Mouse (Mus musculus): ENCODE data around the gene Pop7. TPM values are rescaled to one million over a fixed set of nuclear protein-coding genes. Genes with fewer than 3 reads are reported as not detected.
A peak's percentile ranks its signal among the peaks of the same experiment; 100 is the strongest.

The Pop7 gene
- polyA plus RNA-seq, 1 experiment from 2014 or later = 43.2 TPM

DNA sequence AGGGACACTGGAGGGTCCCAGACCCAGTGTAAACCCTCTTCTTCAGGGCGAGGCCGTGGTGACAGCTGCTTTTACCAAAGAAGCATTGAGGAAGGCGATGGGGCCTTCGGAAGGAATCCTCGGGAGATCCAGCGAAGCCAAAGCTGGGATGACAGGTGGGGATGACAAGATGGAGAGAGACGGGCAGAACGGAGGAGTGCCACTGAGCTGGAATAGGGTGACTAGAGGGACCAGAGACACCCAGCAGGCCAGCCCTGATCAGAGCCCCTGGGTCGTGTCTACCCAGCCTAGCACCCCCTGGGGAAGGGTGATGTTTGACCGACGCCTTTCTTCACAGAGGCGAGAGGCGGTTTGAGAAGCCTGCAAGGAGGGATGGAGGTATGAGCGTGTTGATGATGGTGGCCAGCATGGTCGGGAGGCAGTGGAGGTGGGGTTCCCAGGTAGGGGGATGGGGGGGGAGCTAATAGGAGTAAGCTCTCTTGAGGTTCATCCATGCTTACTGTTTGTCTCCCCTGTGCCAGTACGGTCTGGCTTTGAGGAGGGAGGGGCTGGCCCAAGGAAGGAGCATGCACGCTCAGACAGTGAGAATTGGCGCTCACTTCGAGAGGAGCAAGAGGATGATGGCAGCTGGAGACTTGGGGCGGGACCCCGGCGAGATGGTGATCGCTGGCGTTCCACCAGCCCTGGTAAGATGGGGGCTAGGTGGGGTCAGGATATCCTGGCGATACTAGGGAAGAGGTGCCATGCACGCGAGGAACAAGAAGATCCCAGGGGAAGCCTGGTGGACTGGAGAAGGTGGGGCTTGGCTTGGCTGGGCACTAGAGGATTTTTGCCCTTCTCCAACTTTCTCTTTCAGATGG is 17.6 kb upstream of the Pop7 start:
- in situ Hi-C loops (cut with MboI; ENCODE audit: low pct_unique_long_range_greater_than_20kb) = no loop called here
- ChIA-PET CTCF (interaction anchor here (2.7 kb wide), 1 partner anchor 10 kb away, joined by 17 read pairs; no protein-coding TSS in a partner anchor), POLR2A (interaction anchor here (3.2 kb wide), 1 partner anchor 10 kb away, joined by 9 read pairs; no protein-coding TSS in a partner anchor)
- ATAC-seq (no peak), DNase-seq (ENCODE audit: low read depth, low spot score) (no peak)
- no peaks in the 10 kb centered on the region for H3K27me3 ChIP-seq
- TF ChIP-seq CTCF (IDR thresholded peaks at IDR 0.05) = no peak

DNA sequence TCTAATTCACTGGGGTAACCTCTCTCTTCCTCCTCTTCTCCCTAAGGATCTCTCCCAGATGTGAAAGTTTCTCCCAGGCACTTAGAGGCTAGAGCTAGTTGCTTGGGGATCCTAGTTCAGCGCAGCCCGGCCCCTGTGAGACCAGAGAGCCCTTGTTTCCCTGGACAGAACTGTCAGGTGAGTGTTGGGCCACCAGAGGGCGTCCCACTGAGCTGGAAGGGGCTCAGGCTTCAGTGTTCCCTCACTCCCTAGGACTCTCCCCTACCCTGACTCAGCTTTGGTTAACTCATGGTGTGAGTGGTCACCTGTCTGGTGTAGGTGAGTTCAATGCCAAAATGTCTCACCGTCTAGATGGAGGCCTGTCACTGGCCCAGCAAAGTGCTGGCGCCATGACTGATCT is 16.1 kb upstream of the Pop7 start, which contains the start of gene Gigyf1:
Gigyf1 (plus strand) TSS at position 113 of the 400 bp plus-strand sequence.
- CTCF ChIA-PET = interaction anchor here (0.7 to 2.7 kb wide), 3 partner anchors 12 to 23 kb away, joined by 3 to 17 read pairs (median 9); partner anchors contain the start of gene Pop7
- no peak for ATAC-seq
- in situ Hi-C loops (cut with MboI; ENCODE audit: low pct_unique_long_range_greater_than_20kb) = no loop called here
- POLR2A ChIA-PET = interaction anchor here (1.1 to 3.2 kb wide), 2 partner anchors 9 to 11 kb away, joined by 3 to 9 read pairs; no protein-coding TSS in a partner anchor
- no peak for TF ChIP-seq CTCF (IDR thresholded peaks at IDR 0.05)
- H3K27me3 ChIP-seq = no peaks in the 10 kb centered on the region
- no peak for DNase-seq (ENCODE audit: low read depth, low spot score)

DNA sequence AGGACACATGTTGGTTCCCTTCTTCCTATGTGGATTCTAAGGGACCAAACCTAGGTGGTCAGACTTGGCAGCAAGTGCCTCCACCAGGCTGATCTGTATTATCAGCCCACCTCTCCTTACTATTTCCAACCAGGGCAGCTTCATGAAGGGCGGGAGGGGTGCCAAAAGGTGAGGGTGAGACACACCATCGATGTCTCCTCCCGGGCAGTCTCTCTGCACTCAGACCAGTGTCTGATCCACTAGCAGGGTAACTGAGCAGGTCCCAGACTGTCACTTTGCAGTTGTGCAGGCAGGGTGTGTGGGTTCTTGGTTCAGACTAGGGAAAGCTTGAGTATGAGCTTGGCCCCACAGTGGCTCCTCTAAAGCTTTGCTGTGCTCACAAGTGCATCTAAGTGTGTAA is 12.5 kb upstream of the Pop7 start:
- ChIA-PET POLR2A (interaction anchor here (1.4 kb wide), 1 partner anchor 16 kb away, joined by 4 read pairs; no protein-coding TSS in a partner anchor), CTCF (interaction anchor here (1.8 to 4.4 kb wide), 2 partner anchors 12 to 13 kb away, joined by 3 to 30 read pairs; partner anchors contain the start of gene Pop7)
- ATAC-seq (no peak), DNase-seq (ENCODE audit: low read depth, low spot score) (no peak)
- TF ChIP-seq CTCF (IDR thresholded peaks at IDR 0.05) = no peak
- no peaks in the 10 kb centered on the region for H3K27me3 ChIP-seq
- in situ Hi-C loops (cut with MboI; ENCODE audit: low pct_unique_long_range_greater_than_20kb) = no loop called here

DNA sequence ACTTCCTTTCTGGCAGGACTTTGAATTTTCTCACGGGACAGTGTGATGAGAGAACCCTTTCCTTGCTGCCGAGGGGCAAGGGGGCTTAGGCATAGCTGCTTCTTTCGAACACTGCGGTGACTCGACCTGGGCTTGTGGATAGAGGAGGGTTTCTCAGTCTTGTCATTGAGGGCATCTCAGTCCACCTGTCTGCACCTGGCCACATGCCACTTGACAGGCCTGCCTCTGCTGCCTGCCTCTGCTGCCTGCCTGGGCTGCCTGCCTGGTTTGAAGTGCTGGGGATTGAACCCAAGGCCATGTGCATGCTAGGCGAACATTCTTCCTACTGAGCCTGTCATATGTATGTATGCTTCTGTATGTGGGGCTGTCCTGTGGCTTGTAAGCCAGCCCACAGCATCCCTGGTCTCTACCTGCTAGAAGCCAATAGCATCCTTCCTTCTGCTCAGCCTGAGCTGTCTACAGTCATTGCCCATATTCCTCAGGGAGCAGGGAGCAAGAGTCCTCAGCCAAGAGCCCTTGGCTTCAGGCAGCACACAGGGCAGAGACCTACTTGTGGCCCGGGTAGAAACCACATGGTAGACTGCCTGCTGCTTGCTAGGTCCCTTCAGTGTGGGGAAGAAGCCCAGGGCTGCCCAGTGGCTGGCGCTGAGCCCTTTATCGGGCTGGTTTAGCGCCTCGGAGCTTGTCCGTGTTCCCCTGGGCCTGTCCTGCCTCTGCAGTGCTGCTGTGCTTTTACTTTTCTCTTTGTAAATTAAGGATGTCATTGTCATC is 11.8 kb upstream of the Pop7 start:
- POLR2A ChIA-PET = interaction anchor here (1.4 kb wide), 1 partner anchor 17 kb away, joined by 4 read pairs; no protein-coding TSS in a partner anchor
- ATAC-seq = no peak

DNA sequence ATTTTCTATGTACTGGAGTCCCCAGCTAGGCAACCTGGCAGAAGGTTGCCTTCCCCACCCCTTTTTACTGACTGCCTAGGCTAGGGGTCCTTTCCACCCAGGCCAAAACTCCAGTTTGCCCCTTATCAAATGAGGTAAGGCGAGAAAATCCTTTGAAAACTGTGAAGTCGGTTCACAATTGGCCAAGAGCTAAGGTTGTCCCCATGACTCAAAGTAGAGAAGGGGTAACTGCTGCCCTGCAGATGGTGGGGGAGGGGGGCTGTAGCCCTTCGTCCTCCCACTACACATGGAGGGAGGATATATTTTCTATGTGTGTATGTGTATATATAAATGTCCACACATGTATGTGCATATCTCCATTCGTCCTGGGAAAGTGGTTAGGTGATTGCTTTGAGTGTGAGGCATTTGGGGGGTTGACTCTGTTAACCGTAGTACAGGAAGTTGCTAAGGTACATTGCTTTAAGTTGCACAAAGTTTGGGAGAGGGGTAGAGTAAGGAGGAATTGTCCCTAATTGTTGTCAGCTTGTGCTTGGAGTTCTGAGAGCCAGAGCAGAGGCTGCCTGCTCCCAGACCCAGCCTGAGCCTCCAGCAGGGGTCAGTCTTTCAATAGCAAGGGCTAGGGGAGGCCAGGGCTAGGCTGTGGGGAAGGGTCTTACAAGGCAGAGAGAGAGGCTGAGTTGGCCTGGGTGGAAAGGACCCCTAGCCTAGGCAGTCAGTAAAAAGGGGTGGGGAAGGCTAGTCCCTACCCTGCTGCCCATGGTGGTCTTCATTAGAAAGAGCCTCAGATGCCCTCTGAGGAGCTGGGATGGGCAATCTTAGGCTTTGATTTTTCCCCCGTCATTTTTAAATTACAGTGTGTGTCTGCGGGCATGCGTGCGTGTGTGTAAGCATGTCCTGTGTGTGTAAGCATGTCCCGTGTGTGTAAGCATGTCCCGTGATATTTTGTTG is 10.8 kb upstream of the Pop7 start:
- POLR2A ChIA-PET = interaction anchor here (0.7 to 1.3 kb wide), 4 partner anchors 13 to 228 kb away, joined by 4 to 5 read pairs (median 5); no protein-coding TSS in a partner anchor
- in situ Hi-C loops (cut with MboI; ENCODE audit: low pct_unique_long_range_greater_than_20kb) = no loop called here
- no peak for ATAC-seq
- CTCF ChIA-PET = interaction anchor here (1.0 to 4.4 kb wide), 7 partner anchors 10 to 87 kb away, joined by 3 to 30 read pairs (median 5); partner anchors contain the start of gene Pop7
- no peak for DNase-seq (ENCODE audit: low read depth, low spot score)
- no peak for TF ChIP-seq CTCF (IDR thresholded peaks at IDR 0.05)
- no peaks in the 10 kb centered on the region for H3K27me3 ChIP-seq

More for the DNA sequence above, 11.8 kb upstream of the Pop7 start:
- no peak for DNase-seq (ENCODE audit: low read depth, low spot score)
- in situ Hi-C loops (cut with MboI; ENCODE audit: low pct_unique_long_range_greater_than_20kb) = no loop called here
- no peaks in the 10 kb centered on the region for H3K27me3 ChIP-seq
- TF ChIP-seq CTCF (IDR thresholded peaks at IDR 0.05) = no peak
- CTCF ChIA-PET = interaction anchor here (1.0 to 4.4 kb wide), 5 partner anchors 9 to 18 kb away, joined by 3 to 30 read pairs (median 11); partner anchors contain the start of gene Pop7

DNA sequence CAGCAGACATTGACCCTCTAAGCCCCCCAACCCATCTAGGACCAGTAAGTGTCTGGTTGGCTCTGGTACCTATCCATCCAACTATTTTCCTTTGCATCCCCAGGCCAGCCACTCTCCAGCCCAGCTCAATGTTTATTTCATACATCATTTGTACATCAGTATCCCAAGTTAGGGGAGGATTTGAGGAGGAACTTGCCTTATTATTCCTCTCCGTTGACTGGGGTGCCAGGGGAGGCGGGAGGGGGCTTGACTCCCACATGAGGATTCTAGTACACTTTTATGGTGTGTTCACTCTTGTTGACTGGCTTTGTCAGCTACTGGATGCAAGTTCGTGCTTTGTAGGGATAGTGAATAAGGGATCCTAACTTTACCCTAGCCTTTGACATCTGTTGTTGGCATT is 9.4 kb upstream of the Pop7 start:
- no peak for TF ChIP-seq CTCF (IDR thresholded peaks at IDR 0.05)
- CTCF ChIA-PET = interaction anchor here (1.4 to 4.4 kb wide), 3 partner anchors 9 to 88 kb away, joined by 3 to 30 read pairs (median 17); partner anchors contain the start of gene Pop7
- in situ Hi-C loops (cut with MboI; ENCODE audit: low pct_unique_long_range_greater_than_20kb) = no loop called here
- ATAC-seq (no peak), DNase-seq (ENCODE audit: low read depth, low spot score) (no peak)
- POLR2A ChIA-PET = interaction anchor here (0.8 to 1.3 kb wide), 5 partner anchors 9 to 18 kb away, joined by 3 to 5 read pairs (median 4); no protein-coding TSS in a partner anchor
- no peaks in the 10 kb centered on the region for H3K27me3 ChIP-seq

DNA sequence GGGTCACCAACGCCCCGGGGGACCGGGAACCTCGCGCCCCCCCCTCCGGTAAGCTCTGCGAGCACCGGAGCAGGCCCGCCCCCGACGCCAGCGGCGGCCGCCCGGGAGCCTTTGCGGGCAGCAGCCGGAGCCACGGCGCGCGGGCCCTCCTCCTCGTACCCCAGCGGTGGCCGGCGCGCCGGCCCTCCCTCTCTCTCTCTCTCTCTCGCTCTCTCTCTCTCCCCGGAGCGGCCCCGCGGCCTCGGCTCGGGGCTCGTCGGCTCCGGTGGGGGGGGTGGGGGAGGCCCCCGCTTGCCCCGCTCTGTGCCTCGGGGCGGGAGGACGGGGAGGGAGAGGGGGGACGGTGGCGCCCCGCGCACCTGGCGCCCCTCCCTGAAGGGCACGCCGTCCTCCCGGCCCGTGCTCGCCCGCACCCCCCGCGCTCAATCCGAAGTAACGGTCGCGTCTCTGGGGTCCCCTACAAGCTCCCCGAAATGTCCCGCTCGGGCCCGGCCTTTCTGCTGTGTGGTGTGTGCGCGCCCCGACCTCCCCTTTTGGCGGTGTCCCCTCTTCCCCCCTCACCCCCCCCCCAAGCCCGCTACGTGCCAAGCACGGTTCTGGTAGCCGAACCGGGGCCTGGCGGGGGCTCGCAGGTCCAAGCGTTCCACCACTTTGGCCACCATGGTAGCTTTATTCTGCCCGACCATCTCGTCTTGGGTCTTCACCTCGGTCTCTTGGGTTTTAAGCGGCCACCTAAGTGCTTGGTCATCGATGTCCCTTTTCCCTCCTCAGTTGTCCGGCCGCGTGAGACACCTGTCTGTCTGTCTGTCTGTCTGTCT is 8.5 kb upstream of the Pop7 start:
- DNase-seq (ENCODE audit: low read depth, low spot score) (no peak), ATAC-seq (peak; percentile 23)
- ChIA-PET POLR2A (interaction anchor here (0.6 to 1.3 kb wide), 7 partner anchors 8 to 152 kb away, joined by 3 to 5 read pairs (median 4); no protein-coding TSS in a partner anchor), CTCF (interaction anchor here (0.6 to 4.4 kb wide), 2 partner anchors 8 to 12 kb away, joined by 3 to 30 read pairs; partner anchors contain the start of gene Pop7)
- in situ Hi-C loops (cut with MboI; ENCODE audit: low pct_unique_long_range_greater_than_20kb) = no loop called here
- TF ChIP-seq CTCF (IDR thresholded peaks at IDR 0.05) = no peak
- no peaks in the 10 kb centered on the region for H3K27me3 ChIP-seq

DNA sequence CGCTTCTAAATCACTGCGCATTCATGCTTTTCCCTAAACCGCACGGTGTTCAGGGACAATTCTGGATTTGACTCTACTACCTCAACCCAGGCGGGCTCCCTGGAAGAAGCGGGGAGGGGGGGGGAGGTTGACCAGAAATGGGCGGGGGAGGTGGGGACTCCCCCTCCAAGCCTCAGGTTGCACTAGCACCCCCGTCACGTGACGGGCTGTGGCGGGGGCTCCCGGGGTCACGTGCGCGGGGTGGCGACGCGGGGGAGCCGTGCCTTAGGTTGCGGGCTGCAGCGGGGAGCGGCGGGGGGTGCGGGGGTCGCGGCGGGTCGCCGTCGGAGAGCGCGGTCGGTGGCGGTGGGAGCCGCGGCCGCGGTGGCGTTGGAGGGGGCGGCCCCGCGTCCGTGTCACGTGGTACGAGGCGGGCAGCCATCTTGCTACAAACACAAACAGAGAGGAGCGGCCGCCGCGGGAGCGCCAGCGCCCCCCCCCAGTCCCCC is 7.7 kb upstream of the Pop7 start:
- H3K27me3 ChIP-seq = no peaks in the 10 kb centered on the region
- CTCF ChIA-PET = interaction anchor here (0.6 kb wide), 1 partner anchor 13 kb away, joined by 3 read pairs; no protein-coding TSS in a partner anchor
- POLR2A ChIA-PET = interaction anchor here (0.7 kb wide), 1 partner anchor 152 kb away, joined by 3 read pairs; no protein-coding TSS in a partner anchor
- ATAC-seq (peak; percentile 52), DNase-seq (ENCODE audit: low read depth, low spot score) (no peak)
- in situ Hi-C loops (cut with MboI; ENCODE audit: low pct_unique_long_range_greater_than_20kb) = no loop called here
- TF ChIP-seq CTCF (IDR thresholded peaks at IDR 0.05) = no peak
